Mouse (Mus musculus) olfactory bulb, adult 2 months (tissue): ENCODE measurements around the gene Inca1. TPM values are rescaled to one million over a fixed set of nuclear protein-coding genes. Genes with fewer than 3 reads are reported as not detected.

Experiments used
- H3K27ac ChIP-seq: fragments of 200-500 bp; 2 replicates; pipeline ENCODE4 v1.5.1; 2012; ENCODE audit warnings: low read depth, low read length; ENCODE audit not compliant: insufficient read depth
- H3K4me1 ChIP-seq: fragments of 200-500 bp; 2 replicates; pipeline ENCODE4 v1.6.1; 2012; ENCODE audit warnings: low read length; ENCODE audit not compliant: control insufficient read depth, insufficient read depth
- H3K4me3 ChIP-seq: fragments of 200-500 bp; 2 replicates; pipeline ENCODE4 v1.5.1; 2012; ENCODE audit warnings: mild to moderate bottlenecking, low read depth, low read length, moderate library complexity; ENCODE audit not compliant: insufficient read depth
- CTCF ChIP-seq: fragments of 200-500 bp; IDR thresholded peaks from 2 replicates; pipeline ENCODE4 v1.5.1; 2012; ENCODE audit warnings: low read depth, mild to moderate bottlenecking, low read length, moderate library complexity; ENCODE audit not compliant: insufficient read depth
- POLR2A ChIP-seq: fragments of 200-500 bp; IDR thresholded peaks from 2 replicates; pipeline ENCODE4 v1.6.1; 2012; ENCODE audit warnings: mild to moderate bottlenecking, low read depth, low read length, moderate library complexity; ENCODE audit not compliant: insufficient read depth
- WGBS: fragments of 180-500 bp; shearing (Covaris S2); methylation state at CpG from one replicate; pipeline ENCODE4 v1.1.7; 2018; 5-methylcytosine and 5-hydroxymethylcytosine counted together
- polyA plus RNA-seq: library from polyadenylated mRNA; stranded (reverse); fragments of >200 nt; gene quantifications from 2 replicates; pipeline ENCODE4 v1.2.4, GENCODE M21; 2012; ENCODE audit warnings: low replicate concordance; ENCODE audit not compliant: missing spikeins, insufficient read depth, insufficient read length

Inca1 gene
- polyA plus RNA-seq, 1 experiment = not detected

DNA sequence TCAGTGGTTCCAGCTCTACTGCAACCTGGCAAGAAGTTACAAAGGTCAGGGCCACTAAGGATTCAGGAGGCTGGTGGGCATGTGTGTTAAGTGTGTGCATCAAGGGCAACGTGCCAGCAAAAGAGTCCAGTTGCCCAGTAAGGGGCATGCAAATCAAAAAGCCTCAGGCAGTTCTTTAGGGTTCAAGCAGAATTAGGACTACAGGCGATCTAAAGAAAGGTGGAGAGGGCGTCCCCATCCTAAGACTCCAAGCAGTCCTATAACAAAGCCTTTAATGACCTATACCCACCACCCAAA, 53.7 kb downstream of the Inca1 start:
- Histone ChIP-seq H3K4me1 (peaks cover 16% of the 10 kb centered on the region), H3K4me3 (peak overlapping the region; percentile 90), H3K27ac (peak overlapping the region; percentile 84)
- TF ChIP-seq POLR2A = no peak
- no peak for TF ChIP-seq CTCF
- 1% methylated on average over 3 of the region's 3 CpGs for WGBS

DNA sequence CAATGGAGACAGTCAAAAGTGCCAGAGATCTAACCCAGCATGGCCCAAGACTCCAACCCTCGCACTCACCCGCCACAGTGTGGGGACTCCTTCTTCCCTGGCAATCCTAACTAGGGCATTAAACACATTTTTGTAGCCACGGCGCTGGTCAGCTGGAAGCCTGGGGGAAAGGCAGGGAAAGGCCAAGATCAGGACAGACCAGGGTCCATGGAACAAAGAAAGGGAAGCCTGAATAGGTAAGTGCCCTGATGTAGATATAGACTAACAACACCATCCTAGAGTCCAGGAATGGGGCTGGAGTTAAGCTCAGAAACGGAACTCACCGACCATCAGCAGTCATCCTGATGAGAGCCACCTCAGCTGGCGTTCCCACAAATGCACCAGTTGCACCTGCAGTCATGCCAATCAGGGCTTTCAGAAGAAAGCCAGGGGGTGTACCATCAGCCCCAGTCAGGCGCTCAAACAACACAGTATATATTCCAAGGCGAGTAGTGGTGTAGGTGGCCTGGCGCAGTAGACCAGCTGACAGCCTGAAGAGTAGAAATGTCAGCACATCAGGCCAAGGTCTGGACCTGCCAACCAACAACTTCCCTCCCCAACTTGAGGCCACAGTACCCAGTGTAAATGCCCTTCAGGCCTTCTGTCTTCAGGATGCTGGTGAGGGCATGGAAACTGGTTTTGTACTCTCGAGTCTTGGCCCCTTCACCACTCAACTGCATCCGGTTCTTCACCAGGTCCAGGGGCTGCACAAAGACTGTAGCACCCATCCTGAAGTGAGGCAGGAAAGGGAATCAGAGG, 54.3 kb downstream of the Inca1 start:
- Histone ChIP-seq H3K4me3 (peak overlapping the region; percentile 90), H3K27ac (0 out of 2 replicates have a peak overlapping the region, but pooled peaks have one; percentile 84), H3K4me1 (peaks cover 16% of the 10 kb centered on the region)
- TF ChIP-seq POLR2A (no peak), CTCF (no peak)
- WGBS = 81% methylated on average over 12 of the region's 12 CpGs

DNA sequence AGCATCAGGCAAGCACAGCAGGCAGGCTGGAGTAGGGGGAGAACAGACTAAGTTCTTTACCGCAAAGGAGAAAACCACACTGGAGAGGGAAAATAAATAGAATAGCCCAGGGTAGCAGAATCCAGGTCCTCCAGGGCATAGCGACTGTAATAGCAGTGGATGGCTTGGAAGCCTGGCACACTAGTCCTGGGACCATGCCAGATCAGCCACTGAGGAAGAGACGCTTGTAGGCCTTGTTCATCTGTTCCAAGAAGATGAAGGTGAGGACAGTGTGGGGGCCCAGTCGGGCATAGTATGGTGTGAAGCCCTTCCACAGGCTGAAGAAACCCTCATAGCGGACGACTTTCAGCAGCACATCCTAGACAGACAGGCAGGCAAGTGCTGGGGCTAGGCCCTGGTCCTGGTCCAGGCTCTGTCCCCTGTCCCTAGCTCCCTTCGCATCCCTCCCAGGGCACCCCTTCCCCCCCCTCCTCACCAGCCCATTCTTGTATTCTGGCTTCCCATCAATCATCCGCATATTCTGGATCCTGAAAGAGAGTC, 55.3 kb downstream of the Inca1 start:
- H3K4me3 ChIP-seq = no peak overlapping the region
- peaks cover 16% of the 10 kb centered on the region for H3K4me1 ChIP-seq
- H3K27ac ChIP-seq = no peak overlapping the region
- TF ChIP-seq POLR2A = no peak
- 89% methylated on average over 8 of the region's 8 CpGs for WGBS

DNA sequence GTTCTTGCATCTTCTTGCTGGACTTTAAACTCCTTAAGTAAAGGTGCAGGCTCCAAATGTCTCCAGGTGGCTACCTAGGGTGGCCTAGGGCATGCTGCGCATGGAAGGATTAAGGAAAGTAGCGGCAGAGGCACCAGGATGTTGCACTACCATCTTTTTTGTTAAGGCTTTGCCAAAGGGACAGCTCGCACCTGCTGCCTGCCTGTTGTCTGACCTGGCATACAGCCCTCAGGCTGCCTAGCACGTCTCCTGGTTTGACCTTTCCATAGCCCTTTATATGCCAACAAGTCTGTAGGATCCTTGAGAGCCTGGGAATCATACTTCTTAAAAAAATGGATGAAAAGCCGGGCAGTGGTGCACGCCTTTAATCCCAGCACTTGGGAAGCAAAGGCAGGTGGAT, 56.9 kb downstream of the Inca1 start:
- TF ChIP-seq CTCF (no peak), POLR2A (no peak)
- 93% methylated on average over 6 of the region's 6 CpGs for WGBS
- Histone ChIP-seq H3K4me3 (no peak overlapping the region), H3K27ac (no peak overlapping the region), H3K4me1 (peaks cover 11% of the 10 kb centered on the region)

DNA sequence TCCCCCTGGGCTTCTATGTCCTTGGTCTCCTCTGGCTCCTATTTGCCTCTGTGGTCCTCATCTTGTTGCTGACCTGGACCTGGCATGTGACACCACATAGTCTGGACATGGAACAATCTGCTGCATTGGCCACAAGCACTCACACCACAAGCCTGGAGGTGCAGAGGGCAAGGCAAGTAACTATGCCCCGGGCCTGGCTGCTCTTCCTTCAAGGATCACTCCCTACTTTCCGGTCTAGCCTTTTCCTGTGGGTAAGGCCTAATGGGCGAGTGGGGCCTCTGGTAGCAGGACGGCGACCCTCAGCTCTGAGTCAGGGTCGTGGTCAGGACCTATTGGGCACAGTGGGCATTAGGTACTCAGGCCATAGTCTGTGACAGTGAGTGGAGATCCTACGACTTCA, 58.7 kb downstream of the Inca1 start:
- 87% methylated on average over 7 of the region's 7 CpGs for WGBS
- no peak overlapping the region for H3K27ac ChIP-seq
- H3K4me1 ChIP-seq = peaks cover 11% of the 10 kb centered on the region
- TF ChIP-seq POLR2A (no peak), CTCF (no peak)
- no peak overlapping the region for H3K4me3 ChIP-seq

DNA sequence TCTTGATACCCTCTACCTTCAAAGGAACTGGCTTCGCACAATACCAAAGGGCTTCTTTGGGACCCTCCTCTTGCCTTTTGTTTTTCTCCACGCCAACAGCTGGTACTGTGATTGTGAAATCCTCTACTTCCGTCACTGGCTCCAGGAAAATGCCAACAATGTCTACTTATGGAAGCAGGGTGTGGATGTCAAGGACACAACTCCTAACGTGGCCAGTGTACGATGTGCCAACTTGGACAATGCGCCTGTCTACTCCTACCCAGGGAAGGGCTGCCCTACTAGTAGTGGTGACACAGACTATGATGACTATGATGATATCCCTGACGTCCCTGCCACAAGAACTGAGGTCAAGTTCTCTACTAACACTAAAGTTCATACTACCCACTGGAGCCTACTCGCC, 60.0 kb downstream of the Inca1 start:
- Histone ChIP-seq H3K4me1 (no peaks in the 10 kb centered on the region), H3K27ac (no peak overlapping the region), H3K4me3 (no peak overlapping the region)
- TF ChIP-seq CTCF (no peak), POLR2A (no peak)
- 84% methylated on average over 8 of the region's 8 CpGs for WGBS

DNA sequence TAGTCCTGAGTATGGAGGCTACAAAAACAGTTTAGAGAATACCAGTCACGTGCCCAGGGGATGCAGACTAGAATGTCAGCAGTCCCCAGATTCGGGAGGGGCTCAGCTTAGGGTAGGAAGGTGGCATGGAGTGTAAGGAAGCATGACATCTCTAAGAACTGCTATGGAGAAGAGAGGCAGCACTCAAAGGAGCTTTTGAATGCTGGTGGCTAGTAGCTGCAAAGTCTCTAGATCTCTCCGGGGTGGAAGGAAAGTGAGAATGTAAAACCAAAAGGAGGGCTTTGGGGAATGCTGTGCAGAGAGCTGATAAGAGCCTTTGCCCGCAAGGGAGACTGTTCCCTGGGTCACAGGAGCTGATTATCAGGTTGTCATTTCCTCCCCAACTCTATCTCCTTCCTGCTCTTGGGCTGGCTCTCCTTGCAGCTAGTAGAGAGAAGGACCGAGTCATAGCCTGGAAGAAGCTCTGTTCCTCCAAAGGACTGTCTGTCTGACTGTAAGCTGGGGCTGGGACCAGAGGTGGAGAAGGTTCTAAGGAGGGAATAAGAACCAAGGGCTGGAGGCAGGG, 61.2 kb downstream of the Inca1 start, which contains the start of gene Gp1ba:
Gene Gp1ba (plus strand): TSS at position 409 of the 565 bp plus-strand sequence.
- 57% methylated on average over 5 of the region's 5 CpGs for WGBS
- H3K27ac ChIP-seq = no peak within 1 kb of the TSS
- H3K4me3 ChIP-seq = no peak within 1 kb of the TSS
- no peaks in the 10 kb centered on the region for H3K4me1 ChIP-seq
- no peak for TF ChIP-seq CTCF
- TF ChIP-seq POLR2A = no peak

Other genes starting within 250 kb of the Inca1 start
- gene Med11, start 248.2 kb downstream of the Inca1 start, polyA plus RNA-seq = not detected in 2 replicates
- not detected in 2 replicates for gene Zmynd15, start 240.7 kb downstream of the Inca1 start, polyA plus RNA-seq
- gene Cxcl16, start 240.2 kb downstream of the Inca1 start, polyA plus RNA-seq = not detected in 2 replicates
- not detected in 2 replicates for gene Tm4sf5, start 194.9 kb downstream of the Inca1 start, polyA plus RNA-seq
- gene Vmo1, start 185.5 kb downstream of the Inca1 start, polyA plus RNA-seq = not detected in 2 replicates
- gene Gltpd2, start 181.0 kb downstream of the Inca1 start, polyA plus RNA-seq = not detected in 2 replicates
- not detected in 2 replicates for gene Psmb6, start 174.8 kb downstream of the Inca1 start, polyA plus RNA-seq
- gene Gm40193, start 167.2 kb downstream of the Inca1 start, polyA plus RNA-seq = not detected in 2 replicates
- not detected in 2 replicates for gene Pld2, start 160.1 kb downstream of the Inca1 start, polyA plus RNA-seq
- gene Mink1, start 137.3 kb downstream of the Inca1 start, polyA plus RNA-seq = 190 TPM in 1 of 2 replicates, not detected in the other
- not detected in 2 replicates for gene 4930544D05Rik, start 84.3 kb downstream of the Inca1 start, polyA plus RNA-seq
- not detected in 2 replicates for gene Chrne, start 80.9 kb downstream of the Inca1 start, polyA plus RNA-seq
- not detected in 2 replicates for gene Gp1ba, start 61.0 kb downstream of the Inca1 start, polyA plus RNA-seq
- not detected in 2 replicates for gene Rnf167, start 52.9 kb downstream of the Inca1 start, polyA plus RNA-seq
- gene Slc25a11, start 52.7 kb downstream of the Inca1 start, polyA plus RNA-seq = not detected in 2 replicates
- 496 and 550 TPM in 2 replicates for gene Pfn1, start 45.5 kb downstream of the Inca1 start, polyA plus RNA-seq
- gene Eno3, start 43.0 kb downstream of the Inca1 start, polyA plus RNA-seq = not detected in 2 replicates
- gene Spag7, start 30.7 kb downstream of the Inca1 start, polyA plus RNA-seq = not detected in 2 replicates
- gene Camta2, start 12.1 kb downstream of the Inca1 start, polyA plus RNA-seq = not detected in 2 replicates
- gene Kif1c, start 393 bp upstream of the Inca1 start, polyA plus RNA-seq = not detected in 2 replicates
- not detected in 2 replicates for gene Zfp3, start 64.1 kb upstream of the Inca1 start, polyA plus RNA-seq
- not detected in 2 replicates for gene Scimp, start 112.4 kb upstream of the Inca1 start, polyA plus RNA-seq
- gene Rabep1, start 144.6 kb upstream of the Inca1 start, polyA plus RNA-seq = not detected in 2 replicates